Mouse (Mus musculus) heart, embryonic 10.5 days (tissue): ENCODE measurements around the gene Ank3. TPM values are rescaled to one million over a fixed set of nuclear protein-coding genes. Genes with fewer than 3 reads are reported as not detected.

ENCODE experiments used
- DNase-seq: peaks from one replicate; pipeline ENCODE4 v3.0.0-alpha.2; 2017; ENCODE audit warnings: low spot score
- H3K27ac ChIP-seq: fragments of 300-500 bp; sonication (generic); 2 replicates; pipeline ENCODE4 v1.5.1; 2016; ENCODE audit warnings: mild to moderate bottlenecking
- H3K27me3 ChIP-seq: fragments of 300-500 bp; sonication (generic); 2 replicates; pipeline ENCODE4 v1.6.1; 2016; ENCODE audit warnings: mild to moderate bottlenecking; ENCODE audit not compliant: poor library complexity, insufficient read depth, severe bottlenecking
- H3K36me3 ChIP-seq: fragments of 300-500 bp; sonication (generic); 2 replicates; pipeline ENCODE4 v1.6.1; 2016; ENCODE audit warnings: mild to moderate bottlenecking, moderate library complexity
- H3K4me1 ChIP-seq: fragments of 300-500 bp; sonication (generic); 2 replicates; pipeline ENCODE4 v1.6.1; 2016; ENCODE audit warnings: mild to moderate bottlenecking
- H3K4me3 ChIP-seq: fragments of 300-500 bp; sonication (generic); 2 replicates; pipeline ENCODE4 v1.5.1; 2016; ENCODE audit warnings: mild to moderate bottlenecking, moderate library complexity
- H3K9me3 ChIP-seq: fragments of 300-500 bp; sonication (generic); 2 replicates; pipeline ENCODE4 v1.6.1; 2016; ENCODE audit warnings: mild to moderate bottlenecking, moderate library complexity
- WGBS: fragments of 180-500 bp; shearing (Covaris S2); methylation state at CpG from one replicate; pipeline ENCODE4 v1.1.7; 2016; 5-methylcytosine and 5-hydroxymethylcytosine counted together
- polyA plus RNA-seq: library from polyadenylated mRNA; unstranded; fragments of >200 nt; fragmentation: Nextera tagmentation; extraction: Ambion mirVana; gene quantifications from 2 replicates; pipeline ENCODE4 v1.2.1, GENCODE M21; 2016

Gene Ank3
- polyA plus RNA-seq, 1 experiment from 2014 or later: 54.8 TPM

DNA sequence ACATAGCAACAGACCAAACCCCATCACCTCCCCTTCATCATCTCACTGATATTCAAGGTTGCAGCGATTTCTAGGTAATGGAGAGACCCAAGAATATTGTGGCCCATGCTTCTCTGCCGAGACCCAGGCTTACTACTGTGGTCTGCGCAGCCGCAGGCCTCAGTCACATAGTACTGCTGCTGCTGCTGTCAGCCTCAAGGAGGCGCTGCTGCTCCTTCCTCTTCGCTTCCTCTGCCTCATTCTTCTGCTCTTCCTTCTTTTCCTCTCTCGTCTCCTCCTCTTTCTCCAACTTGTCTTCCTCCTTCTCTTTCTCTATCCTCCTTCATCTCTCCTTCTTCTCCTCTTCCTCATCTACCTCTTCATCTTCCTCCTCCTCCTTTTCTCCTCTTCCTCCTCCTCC is 23.4 kb upstream of the Ank3 start:
- Histone ChIP-seq H3K4me3 (no peak overlapping the region), H3K36me3 (no peaks in the 10 kb centered on the region), H3K27me3 (no peaks in the 10 kb centered on the region), H3K4me1 (no peaks in the 10 kb centered on the region), H3K27ac (no peak overlapping the region), H3K9me3 (no peaks in the 10 kb centered on the region)
- DNase-seq: no peak
- 43% methylated on average over 7 of the region's 7 CpGs for WGBS

DNA sequence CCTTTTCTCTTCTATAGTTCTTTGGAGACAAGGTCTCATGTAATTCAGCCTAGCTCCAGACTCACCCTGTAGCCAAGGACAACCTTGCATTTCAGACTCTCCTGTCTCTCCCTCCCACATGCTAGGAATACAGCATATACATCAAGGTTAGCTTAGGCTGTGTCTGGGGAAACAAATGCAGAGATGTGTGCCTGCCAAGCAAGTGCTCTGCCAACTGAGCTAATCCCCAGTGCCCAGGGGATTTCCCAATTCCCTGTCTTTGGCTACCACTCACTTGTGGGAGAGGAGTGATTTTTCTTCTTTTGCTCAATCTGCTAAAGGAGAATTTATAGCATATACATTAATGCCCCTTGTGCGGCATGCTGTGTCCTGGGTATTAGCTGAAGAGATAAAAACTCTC is 15.4 kb upstream of the Ank3 start:
- 90% methylated on average over 1 of the region's 1 CpGs for WGBS
- H3K36me3 ChIP-seq: no peaks in the 10 kb centered on the region
- no peaks in the 10 kb centered on the region for H3K4me1 ChIP-seq

DNA sequence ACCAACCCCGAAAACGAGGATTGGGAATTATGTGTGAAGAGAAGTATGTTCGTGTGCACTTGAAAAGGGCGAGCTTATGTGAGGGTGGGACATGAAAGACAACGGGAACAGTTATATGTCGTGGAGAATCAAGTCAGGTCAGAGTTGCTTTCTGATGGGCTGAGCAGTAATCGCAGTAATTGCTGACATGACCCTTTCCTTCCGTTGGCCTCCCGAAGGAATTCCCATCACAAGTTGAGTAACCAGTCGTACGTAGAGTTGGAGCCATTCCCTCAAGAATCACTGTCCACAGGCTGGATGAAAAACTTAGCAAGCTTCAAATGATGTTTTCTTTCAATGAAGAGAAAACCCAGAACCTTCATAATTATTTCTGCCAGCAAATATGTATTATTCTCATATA is 13.9 kb upstream of the Ank3 start:
- Histone ChIP-seq H3K4me3 (no peak overlapping the region), H3K4me1 (no peaks in the 10 kb centered on the region), H3K36me3 (no peaks in the 10 kb centered on the region), H3K27me3 (no peaks in the 10 kb centered on the region), H3K27ac (no peak overlapping the region), H3K9me3 (no peaks in the 10 kb centered on the region)
- DNase-seq: no peak
- 79% methylated on average over 11 of the region's 11 CpGs for WGBS

More for the DNA sequence above, 15.4 kb upstream of the Ank3 start:
- H3K9me3 ChIP-seq: no peaks in the 10 kb centered on the region
- H3K4me3 ChIP-seq: no peak overlapping the region
- no peak overlapping the region for H3K27ac ChIP-seq
- DNase-seq: no peak
- no peaks in the 10 kb centered on the region for H3K27me3 ChIP-seq

DNA sequence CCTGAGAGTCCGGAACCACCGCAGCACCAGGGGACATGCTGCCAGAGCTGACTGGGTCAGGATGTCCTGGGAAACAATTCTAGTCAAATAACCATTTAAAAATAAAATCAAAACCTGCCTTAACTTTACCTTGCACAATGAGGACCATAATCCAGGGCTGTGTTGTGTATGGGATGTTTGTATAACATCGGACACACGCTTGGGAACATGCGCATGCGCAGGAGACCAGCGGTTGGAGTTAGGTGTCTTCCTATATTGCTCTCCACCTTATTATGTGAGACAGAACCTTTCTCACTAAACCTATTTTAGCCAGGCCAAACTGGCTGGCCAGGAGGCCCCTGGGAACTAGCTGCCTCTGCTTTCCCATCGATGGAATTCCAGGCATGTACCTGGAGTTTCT is 13.4 kb upstream of the Ank3 start:
- Histone ChIP-seq H3K27ac (no peak overlapping the region), H3K9me3 (no peaks in the 10 kb centered on the region), H3K4me1 (no peaks in the 10 kb centered on the region), H3K27me3 (no peaks in the 10 kb centered on the region), H3K36me3 (no peaks in the 10 kb centered on the region), H3K4me3 (no peak overlapping the region)
- no peak for DNase-seq
- 90% methylated on average over 8 of the region's 8 CpGs for WGBS

- no peaks in the 10 kb centered on the region for H3K9me3 ChIP-seq
Observed at GRCm38 (mm10) chr10:69386767-69387166, 11.8 kb upstream of the Ank3 start.

GRCm38 (mm10) chr10:69389511-69389910 is 9.1 kb upstream of the Ank3 start:
- Histone ChIP-seq H3K27ac (no peak overlapping the region), H3K27me3 (0 out of 2 replicates have a peak, but pooled peaks cover under 1% of the 10 kb centered on the region), H3K4me1 (0 out of 2 replicates have a peak, but pooled peaks cover 4% of the 10 kb centered on the region), H3K4me3 (no peak overlapping the region), H3K36me3 (no peaks in the 10 kb centered on the region), H3K9me3 (no peaks in the 10 kb centered on the region)
- WGBS: 78% methylated on average over 4 of the region's 4 CpGs
- no peak for DNase-seq

More at GRCm38 (mm10) chr10:69386767-69387166, 11.8 kb upstream of the Ank3 start:
- no peak for DNase-seq
- H3K27ac ChIP-seq: no peak overlapping the region
- H3K4me1 ChIP-seq: no peaks in the 10 kb centered on the region
- H3K36me3 ChIP-seq: no peaks in the 10 kb centered on the region
- no peak overlapping the region for H3K4me3 ChIP-seq
- 63% methylated on average over 8 of the region's 8 CpGs for WGBS
- H3K27me3 ChIP-seq: no peaks in the 10 kb centered on the region

DNA sequence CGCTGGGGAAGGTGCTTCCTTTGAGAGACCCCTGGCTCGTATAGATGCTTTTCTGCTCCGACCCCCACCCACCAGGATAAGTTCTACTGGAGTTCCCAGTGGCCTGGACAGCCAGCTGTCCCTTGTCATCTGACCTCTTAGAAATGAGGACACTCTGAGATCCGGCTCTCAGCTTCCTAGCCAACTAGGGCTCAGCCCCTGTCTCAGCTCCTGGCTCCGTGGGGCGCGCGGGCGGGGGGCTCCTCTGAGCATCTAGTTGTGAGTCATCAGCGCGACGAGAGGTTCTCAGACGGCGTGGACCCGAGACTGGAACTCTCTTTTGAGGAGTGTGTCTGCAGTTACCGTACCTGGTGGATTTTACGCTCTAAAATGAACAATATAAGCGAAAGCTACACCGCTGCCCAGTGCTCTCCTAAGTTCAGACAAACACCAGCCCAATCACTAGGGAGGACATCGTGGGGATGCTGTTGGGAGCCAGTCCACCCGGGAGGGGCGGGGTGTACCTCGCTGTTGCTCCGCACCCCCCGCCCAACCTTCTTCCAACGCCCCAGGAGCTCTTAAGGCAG is 293 bp upstream of the Ank3 start:
- DNase-seq: no peak
- H3K36me3 ChIP-seq: no peaks in the 10 kb centered on the region
- peak overlapping the region; percentile 82 for H3K4me3 ChIP-seq
- peaks cover 26% of the 10 kb centered on the region for H3K4me1 ChIP-seq
- no peaks in the 10 kb centered on the region for H3K9me3 ChIP-seq
- peak overlapping the region; percentile 18 for H3K27ac ChIP-seq
- under 1% methylated on average over 26 of the region's 26 CpGs for WGBS
- H3K27me3 ChIP-seq: peaks cover 73% of the 10 kb centered on the region

- no peaks in the 10 kb centered on the region for H3K36me3 ChIP-seq
- no peak for DNase-seq
- no peak overlapping the region for H3K27ac ChIP-seq
- WGBS: 3% methylated on average over 17 of the region's 17 CpGs
- H3K9me3 ChIP-seq: no peaks in the 10 kb centered on the region
- peaks cover 69% of the 10 kb centered on the region for H3K27me3 ChIP-seq
- peaks cover 22% of the 10 kb centered on the region for H3K4me1 ChIP-seq
- H3K4me3 ChIP-seq: peak overlapping the region; percentile 82
Observed at GRCm38 (mm10) chr10:69399814-69400385, 1.3 kb downstream of the Ank3 start.

- H3K4me1 ChIP-seq: 0 out of 2 replicates have a peak, but pooled peaks cover 2% of the 10 kb centered on the region
- peaks cover 17% of the 10 kb centered on the region for H3K27me3 ChIP-seq
- H3K4me3 ChIP-seq: no peak overlapping the region
- no peak overlapping the region for H3K27ac ChIP-seq
- 61% methylated on average over 4 of the region's 4 CpGs for WGBS
- no peaks in the 10 kb centered on the region for H3K9me3 ChIP-seq
- DNase-seq: no peak
- no peaks in the 10 kb centered on the region for H3K36me3 ChIP-seq
Observed at GRCm38 (mm10) chr10:69405431-69405830, 6.9 kb downstream of the Ank3 start.

DNA sequence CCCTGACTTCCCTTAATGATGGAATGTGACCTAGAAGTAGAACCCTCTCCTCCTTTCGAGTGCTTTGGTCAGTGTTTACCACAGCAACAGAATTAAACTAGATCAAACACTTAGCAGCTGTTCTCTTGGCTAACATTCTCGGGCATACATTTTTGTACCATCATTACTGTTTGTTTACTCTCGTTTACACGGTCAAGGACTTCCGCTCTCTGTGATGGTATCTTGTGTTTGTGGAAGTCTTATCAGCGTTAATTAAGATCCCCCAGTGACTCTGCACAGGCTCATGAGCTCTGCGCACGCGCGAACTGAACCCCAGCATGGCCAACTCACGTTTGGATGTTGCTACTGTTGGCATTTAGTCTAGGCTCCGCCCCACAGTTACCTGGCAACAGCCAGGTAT is 16.3 kb downstream of the Ank3 start:
- H3K9me3 ChIP-seq: no peaks in the 10 kb centered on the region
- no peaks in the 10 kb centered on the region for H3K4me1 ChIP-seq
- no peak overlapping the region for H3K27ac ChIP-seq
- no peak overlapping the region for H3K4me3 ChIP-seq
- no peaks in the 10 kb centered on the region for H3K36me3 ChIP-seq
- WGBS: 43% methylated on average over 12 of the region's 12 CpGs
- no peaks in the 10 kb centered on the region for H3K27me3 ChIP-seq
- no peak for DNase-seq

DNA sequence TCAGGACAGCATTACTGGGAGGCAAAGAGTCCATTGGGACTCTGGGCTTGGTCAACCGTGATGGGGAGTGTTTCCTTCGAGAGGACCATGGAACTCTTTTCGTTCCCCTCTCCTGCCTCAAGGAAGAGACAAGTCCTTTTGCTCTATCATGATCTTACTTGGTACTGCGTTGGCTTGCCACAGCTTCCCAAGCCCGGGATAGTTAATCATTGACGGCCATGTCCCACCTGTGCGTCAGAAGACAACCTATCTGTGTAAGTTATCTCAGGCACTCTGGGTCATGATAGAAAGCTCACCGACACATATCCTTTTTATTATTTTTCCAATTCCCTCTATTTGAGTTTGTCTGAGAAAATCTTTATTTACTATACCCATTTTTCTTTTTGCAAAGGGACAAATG is 20.1 kb downstream of the Ank3 start:
- Histone ChIP-seq H3K27me3 (no peaks in the 10 kb centered on the region), H3K9me3 (no peaks in the 10 kb centered on the region), H3K27ac (no peak overlapping the region), H3K36me3 (no peaks in the 10 kb centered on the region), H3K4me3 (no peak overlapping the region), H3K4me1 (no peaks in the 10 kb centered on the region)
- WGBS: 82% methylated on average over 8 of the region's 8 CpGs
- DNase-seq: no peak

DNA sequence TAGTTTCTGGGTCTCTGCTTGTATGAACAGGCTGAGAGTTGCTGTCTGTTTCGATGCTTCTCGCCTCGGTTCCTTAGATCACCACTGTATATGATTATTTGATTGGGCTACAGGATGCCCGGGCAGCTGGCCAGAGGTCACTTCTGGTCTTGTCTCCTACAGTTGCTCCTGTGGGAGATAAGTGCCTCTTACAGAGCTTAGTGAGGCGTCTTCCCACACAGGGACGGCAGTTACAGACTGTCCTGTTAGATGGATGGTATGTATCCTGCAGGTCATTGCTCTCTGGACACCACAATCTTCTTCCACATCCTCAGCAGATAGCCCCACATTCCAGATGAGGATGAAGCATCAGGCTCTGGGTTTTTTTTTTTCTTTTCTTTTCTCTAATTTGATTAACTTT is 21.7 kb downstream of the Ank3 start:
- Histone ChIP-seq H3K36me3 (no peaks in the 10 kb centered on the region), H3K4me3 (no peak overlapping the region), H3K9me3 (no peaks in the 10 kb centered on the region), H3K27me3 (no peaks in the 10 kb centered on the region), H3K27ac (no peak overlapping the region), H3K4me1 (no peaks in the 10 kb centered on the region)
- 61% methylated on average over 6 of the region's 6 CpGs for WGBS
- no peak for DNase-seq

- Histone ChIP-seq H3K4me3 (no peak overlapping the region), H3K27ac (no peak overlapping the region), H3K27me3 (no peaks in the 10 kb centered on the region), H3K4me1 (no peaks in the 10 kb centered on the region), H3K36me3 (no peaks in the 10 kb centered on the region), H3K9me3 (no peaks in the 10 kb centered on the region)
- no peak for DNase-seq
- 79% methylated on average over 3 of the region's 3 CpGs for WGBS
Observed at GRCm38 (mm10) chr10:69424051-69424450, 25.5 kb downstream of the Ank3 start.

- Histone ChIP-seq H3K4me3 (no peak overlapping the region), H3K4me1 (no peaks in the 10 kb centered on the region), H3K27me3 (no peaks in the 10 kb centered on the region), H3K27ac (no peak overlapping the region), H3K9me3 (no peaks in the 10 kb centered on the region), H3K36me3 (no peaks in the 10 kb centered on the region)
- no peak for DNase-seq
- WGBS: 83% methylated on average over 4 of the region's 4 CpGs
Observed at GRCm38 (mm10) chr10:69430138-69430537, 31.6 kb downstream of the Ank3 start.
